Mouse (Mus musculus) liver, embryonic 11.5 days (tissue): ENCODE measurements around the gene Tmem139. TPM values are rescaled to one million over a fixed set of nuclear protein-coding genes. Genes with fewer than 3 reads are reported as not detected.

ENCODE experiments used
- ATAC-seq: fragments of 200-750 bp; cut with Nextera tagmentation; replicated peaks from 2 replicates; pipeline ENCODE4 v1.8.0; 2017; ENCODE audit warnings: moderate number of reproducible peaks, mild to moderate bottlenecking, moderate TSS enrichment, moderate library complexity; ENCODE audit not compliant: low FRiP score
- DNase-seq: peaks from one replicate; pipeline ENCODE4 v3.0.0-alpha.2; 2017; ENCODE audit warnings: low spot score
- H3K27ac ChIP-seq: fragments of 300-500 bp; sonication (generic); 2 replicates; pipeline ENCODE4 v1.5.1; 2014; ENCODE audit warnings: mild to moderate bottlenecking, low read depth, low read length, control low read depth
- H3K27me3 ChIP-seq: fragments of 300-500 bp; sonication (generic); replicated peaks from 2 replicates; pipeline ENCODE4 v1.6.1; 2014; ENCODE audit warnings: low read length, mixed read lengths; ENCODE audit not compliant: control insufficient read depth, insufficient read depth
- H3K36me3 ChIP-seq: fragments of 300-500 bp; sonication (generic); 2 replicates; pipeline ENCODE4 v1.6.1; 2014; ENCODE audit warnings: mild to moderate bottlenecking, low read length, moderate library complexity, mixed read lengths; ENCODE audit not compliant: control insufficient read depth, insufficient read depth
- H3K4me1 ChIP-seq: fragments of 300-500 bp; sonication (generic); replicated peaks from 2 replicates; pipeline ENCODE4 v1.6.1; 2014; ENCODE audit warnings: low read length, mixed read lengths; ENCODE audit not compliant: control insufficient read depth, insufficient read depth
- H3K4me2 ChIP-seq: fragments of 300-500 bp; sonication (generic); 2 replicates; pipeline ENCODE4 v1.6.1; 2014; ENCODE audit warnings: mild to moderate bottlenecking, control low read depth, moderate library complexity
- H3K4me3 ChIP-seq: fragments of 300-500 bp; sonication (generic); 2 replicates; pipeline ENCODE4 v1.5.1; 2014; ENCODE audit warnings: low read depth, low read length, control low read depth
- H3K9ac ChIP-seq: fragments of 300-500 bp; sonication (generic); 2 replicates; pipeline ENCODE4 v1.6.1; 2014; ENCODE audit warnings: low read depth, low read length, control low read depth
- H3K9me3 ChIP-seq: fragments of 300-500 bp; sonication (generic); 2 replicates; pipeline ENCODE4 v1.6.1; 2016; ENCODE audit warnings: low read length, inconsistent platforms, mixed read lengths; ENCODE audit not compliant: control insufficient read depth
- WGBS: fragments of 180-500 bp; shearing (Covaris S2); extraction: QIAGEN DNeasy Blood & Tissue Kit; methylation state at CpG from one replicate; pipeline ENCODE4 v1.1.7; 2014; 5-methylcytosine and 5-hydroxymethylcytosine counted together
- polyA plus RNA-seq: library from polyadenylated mRNA; unstranded; fragments of >200 nt; fragmentation: Nextera tagmentation; extraction: Ambion mirVana; gene quantifications from 2 replicates; pipeline ENCODE4 v1.2.1, GENCODE M21; 2014

Tmem139 gene
- polyA plus RNA-seq, 1 experiment from 2014 or later, result 0.38 TPM

GRCm38 (mm10) chr6:42264626-42265312 lies 3.0 kb downstream of the Tmem139 start, which contains the start of gene Casp2:
Gene Casp2, plus strand, starts transcription at chr6:42264985.
- H3K27me3 ChIP-seq, result no peaks in the 10 kb centered on the region
- H3K4me3 ChIP-seq, result peak within 1 kb of the TSS; percentile 92
- H3K4me1 ChIP-seq, result peaks cover 10% of the 10 kb centered on the region; the same call in 1 of the 2 replicates
- peak; percentile 97 for ATAC-seq
- no peaks in the 10 kb centered on the region for H3K9me3 ChIP-seq
- H3K36me3 ChIP-seq, result peaks cover 21% of the 10 kb centered on the region
- WGBS, result under 1% methylated on average over 45 of the region's 51 CpGs
- DNase-seq, result peak; percentile 95
- H3K27ac ChIP-seq, result peak within 1 kb of the TSS; percentile 86
- peak within 1 kb of the TSS; percentile 71 for H3K4me2 ChIP-seq
- peak within 1 kb of the TSS; percentile 95 for H3K9ac ChIP-seq

- peaks cover 10% of the 10 kb centered on the region; the same call in 1 of the 2 replicates for H3K4me1 ChIP-seq
- ATAC-seq (no peak), DNase-seq (no peak)
- peak overlapping the region; percentile 92 for H3K4me3 ChIP-seq
- H3K9ac ChIP-seq, result peak overlapping the region; percentile 95
- H3K27me3 ChIP-seq, result no peaks in the 10 kb centered on the region
- H3K4me2 ChIP-seq, result peak overlapping the region; percentile 71
- no peaks in the 10 kb centered on the region for H3K9me3 ChIP-seq
- WGBS, result under 1% methylated on average over 21 of the region's 21 CpGs
- peak overlapping the region; percentile 86 for H3K27ac ChIP-seq
- peaks cover 26% of the 10 kb centered on the region for H3K36me3 ChIP-seq
Measured at GRCm38 (mm10) chr6:42265391-42266330, 3.9 kb downstream of the Tmem139 start.

- H3K27ac ChIP-seq, result no peak overlapping the region
- H3K36me3 ChIP-seq, result peaks cover 49% of the 10 kb centered on the region
- H3K4me3 ChIP-seq, result no peak overlapping the region
- no peak for DNase-seq
- 0 out of 2 replicates have a peak, but pooled peaks cover 2% of the 10 kb centered on the region for H3K4me1 ChIP-seq
- no peak overlapping the region for H3K4me2 ChIP-seq
- H3K9me3 ChIP-seq, result no peaks in the 10 kb centered on the region
- H3K9ac ChIP-seq, result no peak overlapping the region
- H3K27me3 ChIP-seq, result no peaks in the 10 kb centered on the region
- ATAC-seq, result no peak
Measured at GRCm38 (mm10) chr6:42270817-42271216, 9.0 kb downstream of the Tmem139 start.

- H3K36me3 ChIP-seq, result peaks cover 46% of the 10 kb centered on the region
- no peaks in the 10 kb centered on the region for H3K27me3 ChIP-seq
- ATAC-seq (no peak), DNase-seq (no peak)
- no peak overlapping the region for H3K4me3 ChIP-seq
- no peak overlapping the region for H3K4me2 ChIP-seq
- H3K9me3 ChIP-seq, result no peaks in the 10 kb centered on the region
- no peaks in the 10 kb centered on the region for H3K4me1 ChIP-seq
- no peak overlapping the region for H3K27ac ChIP-seq
- 86% methylated on average over 2 of the region's 2 CpGs for WGBS
- H3K9ac ChIP-seq, result no peak overlapping the region
Measured at GRCm38 (mm10) chr6:42276151-42276550, 14.4 kb downstream of the Tmem139 start.

GRCm38 (mm10) chr6:42282865-42283528 lies 21.2 kb downstream of the Tmem139 start:
- no peak overlapping the region for H3K4me2 ChIP-seq
- H3K9ac ChIP-seq, result no peak overlapping the region
- no peaks in the 10 kb centered on the region for H3K9me3 ChIP-seq
- no peaks in the 10 kb centered on the region for H3K4me1 ChIP-seq
- H3K27me3 ChIP-seq, result no peaks in the 10 kb centered on the region
- H3K36me3 ChIP-seq, result peaks cover 26% of the 10 kb centered on the region
- 59% methylated on average over 5 of the region's 5 CpGs for WGBS
- H3K27ac ChIP-seq, result no peak overlapping the region
- DNase-seq (peak; percentile 26), ATAC-seq (no peak)
- H3K4me3 ChIP-seq, result no peak overlapping the region

- DNase-seq, result no peak
- peaks cover 9% of the 10 kb centered on the region for H3K36me3 ChIP-seq
- 74% methylated on average over 5 of the region's 5 CpGs for WGBS
- H3K4me1 ChIP-seq, result no peaks in the 10 kb centered on the region
- H3K9ac ChIP-seq, result no peak within 1 kb of the TSS
- no peaks in the 10 kb centered on the region for H3K9me3 ChIP-seq
- no peak within 1 kb of the TSS for H3K27ac ChIP-seq
- ATAC-seq, result no peak
- no peaks in the 10 kb centered on the region for H3K27me3 ChIP-seq
- no peak within 1 kb of the TSS for H3K4me3 ChIP-seq
- H3K4me2 ChIP-seq, result no peak within 1 kb of the TSS
Measured at GRCm38 (mm10) chr6:42286448-42286847, 24.7 kb downstream of the Tmem139 start, which contains the start of gene Clcn1. Gene Clcn1, plus strand, starts transcription at chr6:42286685.

GRCm38 (mm10) chr6:42287562-42287961 lies 25.8 kb downstream of the Tmem139 start:
- Histone ChIP-seq H3K4me1 (no peaks in the 10 kb centered on the region), H3K27me3 (no peaks in the 10 kb centered on the region), H3K4me3 (no peak overlapping the region), H3K4me2 (no peak overlapping the region), H3K9ac (no peak overlapping the region), H3K36me3 (no peaks in the 10 kb centered on the region; the same call in 1 of the 2 replicates), H3K27ac (no peak overlapping the region), H3K9me3 (no peaks in the 10 kb centered on the region)
- no peak for DNase-seq
- ATAC-seq, result no peak

- H3K36me3 ChIP-seq, result no peaks in the 10 kb centered on the region
- ATAC-seq (no peak; the same call in 1 of the 2 replicates), DNase-seq (no peak)
- H3K4me2 ChIP-seq, result no peak overlapping the region
- no peak overlapping the region for H3K4me3 ChIP-seq
- H3K27me3 ChIP-seq, result no peaks in the 10 kb centered on the region
- no peak overlapping the region for H3K9ac ChIP-seq
- H3K4me1 ChIP-seq, result no peaks in the 10 kb centered on the region
- WGBS, result 83% methylated on average over 6 of the region's 6 CpGs
- no peak overlapping the region for H3K27ac ChIP-seq
- H3K9me3 ChIP-seq, result no peaks in the 10 kb centered on the region
Measured at GRCm38 (mm10) chr6:42293327-42293726, 31.6 kb downstream of the Tmem139 start.
